Mouse (Mus musculus) adrenal gland (tissue): Measurements from ENCODE around the gene 5330417H12Rik.

Source experiments
- intact Hi-C: fragments of 180-260 bp; cut with DNase I; formaldehyde crosslinking; loops from one replicate; pipeline ENCODE4 v1.15.1; 2025
- long read RNA-seq, 2 experiments: library from polyadenylated mRNA; unstranded; transcript quantifications; one replicate each; pipeline ENCODE4 v2.0.0; 2020; ENCODE audit warnings: borderline replicate concordance in 1 of 2; ENCODE audit not compliant: insufficient replicate concordance in 1 of 2

5330417H12Rik gene
- long read RNA-seq, experiment 1: 0 reads
- long read RNA-seq, experiment 2: 0 reads

DNA sequence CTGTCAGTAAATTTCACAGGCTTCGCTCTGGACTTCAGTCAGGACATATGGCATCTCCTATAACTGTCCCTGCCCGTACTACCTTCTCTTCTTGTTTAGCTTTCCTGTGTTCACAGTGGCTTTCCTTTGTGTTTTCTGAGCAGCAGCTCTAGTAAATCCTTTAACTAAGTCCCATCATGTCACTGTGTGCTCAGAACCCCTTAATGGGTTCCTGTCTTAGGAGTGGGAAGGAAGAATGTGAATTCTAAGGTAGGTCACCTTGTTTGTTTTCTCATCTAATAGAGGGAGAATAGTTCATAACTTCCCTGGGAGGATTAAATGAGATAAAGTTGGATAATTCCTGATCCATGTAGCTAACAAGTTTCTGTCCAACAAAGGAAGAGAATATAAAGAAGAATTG is at the start of gene 5330417H12Rik:
Gene 5330417H12Rik (minus strand): TSS at position 101 of the 400 bp plus-strand sequence.
- intact Hi-C loops: no loop called here

DNA sequence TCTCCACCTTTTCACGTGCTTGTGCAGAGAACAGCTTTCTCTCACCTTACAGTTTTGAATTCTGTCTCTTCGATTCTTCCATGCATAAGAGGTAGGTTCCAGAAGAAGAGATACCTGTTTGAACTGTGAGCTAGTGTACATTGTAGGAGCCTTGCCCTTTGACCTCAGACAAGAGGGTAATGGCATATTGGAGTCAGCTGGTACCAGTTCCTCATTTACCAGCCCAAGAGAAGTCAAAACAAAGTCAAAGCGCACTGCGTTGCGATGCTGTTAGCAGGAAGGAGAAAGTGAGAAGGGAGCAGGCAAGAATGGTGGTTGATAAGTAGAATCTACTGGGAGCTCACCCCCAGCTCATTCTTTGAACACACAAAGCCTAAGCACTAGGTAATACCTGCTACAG is 43.6 kb upstream of the 5330417H12Rik start:
- intact Hi-C loops: no loop called here

DNA sequence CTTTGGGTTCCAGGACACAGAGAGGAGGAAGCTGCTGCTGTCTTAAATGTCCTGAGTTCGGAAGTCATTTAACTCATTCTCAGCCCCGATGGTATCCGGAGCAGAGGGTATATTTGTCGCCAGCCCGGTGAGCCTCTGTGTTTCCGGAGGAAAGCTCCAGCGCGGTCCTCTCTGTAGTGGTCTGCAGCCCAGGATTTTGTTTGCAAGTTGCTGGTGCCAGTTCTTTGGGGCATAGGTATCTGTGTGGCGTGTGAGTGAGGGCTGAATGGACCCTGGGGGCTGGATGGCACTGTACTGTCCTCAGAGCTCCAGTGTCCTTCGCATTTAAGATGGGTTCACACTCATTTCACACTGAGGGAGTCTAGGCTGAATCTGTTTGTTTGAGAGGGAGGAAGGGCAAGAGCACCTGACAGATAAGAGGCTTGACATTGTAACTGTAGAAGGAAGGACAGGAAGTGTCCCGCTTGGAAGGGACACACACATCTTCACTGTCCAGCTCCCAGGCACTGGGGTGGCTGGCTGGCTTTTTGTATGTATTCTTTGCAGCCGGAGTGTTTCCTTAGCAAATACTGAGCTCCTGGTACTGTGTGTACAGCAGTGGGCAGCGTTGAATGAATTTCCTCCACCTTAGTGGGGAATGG is 41.4 kb upstream of the 5330417H12Rik start:
- intact Hi-C loops: no loop called here

DNA sequence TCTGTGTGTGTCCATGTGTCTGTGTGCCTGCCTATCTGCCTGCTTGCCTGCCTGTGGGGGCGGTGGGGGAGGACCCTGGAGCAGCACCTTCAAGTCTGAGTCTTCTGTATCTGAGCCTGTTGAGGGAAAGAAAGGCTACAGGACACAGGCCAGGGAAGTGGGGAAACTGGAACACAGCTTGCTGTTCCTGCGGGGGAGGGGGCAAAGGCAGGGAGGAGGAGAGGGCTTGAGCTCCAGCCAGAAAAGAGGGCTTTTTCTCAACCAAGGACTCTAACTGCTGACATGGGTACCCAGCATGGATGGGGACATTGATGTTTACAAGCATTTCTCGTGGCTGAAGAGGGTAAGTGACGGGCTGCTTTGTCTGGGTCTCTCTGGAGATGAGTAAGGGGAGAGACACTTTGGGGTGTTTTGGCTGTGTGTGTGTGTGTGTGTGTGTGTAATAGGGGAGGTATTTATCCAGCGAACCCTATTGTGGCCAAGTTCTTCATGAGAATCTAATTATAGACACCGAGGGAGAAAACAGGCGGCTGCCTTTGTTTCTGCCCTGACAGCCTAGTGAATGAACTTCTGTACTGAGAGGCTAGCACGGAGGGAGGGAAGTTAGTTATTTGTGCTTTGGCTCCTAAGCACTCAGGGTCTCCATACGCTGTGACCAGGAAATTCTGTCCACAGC is 40.8 kb upstream of the 5330417H12Rik start:
- intact Hi-C loops: no loop called here

DNA sequence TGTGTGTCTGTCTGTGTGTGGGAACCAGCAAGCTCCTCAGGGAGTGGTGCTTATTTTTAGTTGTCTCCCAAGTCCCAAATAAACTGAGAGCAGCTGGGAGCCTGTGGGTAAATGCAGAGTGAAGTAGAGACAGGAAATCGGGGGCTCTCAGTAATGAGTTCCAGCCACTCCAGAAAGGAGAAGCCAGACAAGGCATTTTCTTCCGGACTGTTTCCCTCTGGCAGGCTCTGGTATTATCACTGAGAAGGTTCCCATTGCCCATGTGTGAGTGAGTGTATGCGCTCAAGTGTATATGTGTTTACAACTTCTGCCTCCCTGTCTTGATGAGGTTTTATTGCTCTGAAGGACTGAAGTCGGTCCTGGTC is 40.2 kb upstream of the 5330417H12Rik start:
- intact Hi-C loops: no loop called here

DNA sequence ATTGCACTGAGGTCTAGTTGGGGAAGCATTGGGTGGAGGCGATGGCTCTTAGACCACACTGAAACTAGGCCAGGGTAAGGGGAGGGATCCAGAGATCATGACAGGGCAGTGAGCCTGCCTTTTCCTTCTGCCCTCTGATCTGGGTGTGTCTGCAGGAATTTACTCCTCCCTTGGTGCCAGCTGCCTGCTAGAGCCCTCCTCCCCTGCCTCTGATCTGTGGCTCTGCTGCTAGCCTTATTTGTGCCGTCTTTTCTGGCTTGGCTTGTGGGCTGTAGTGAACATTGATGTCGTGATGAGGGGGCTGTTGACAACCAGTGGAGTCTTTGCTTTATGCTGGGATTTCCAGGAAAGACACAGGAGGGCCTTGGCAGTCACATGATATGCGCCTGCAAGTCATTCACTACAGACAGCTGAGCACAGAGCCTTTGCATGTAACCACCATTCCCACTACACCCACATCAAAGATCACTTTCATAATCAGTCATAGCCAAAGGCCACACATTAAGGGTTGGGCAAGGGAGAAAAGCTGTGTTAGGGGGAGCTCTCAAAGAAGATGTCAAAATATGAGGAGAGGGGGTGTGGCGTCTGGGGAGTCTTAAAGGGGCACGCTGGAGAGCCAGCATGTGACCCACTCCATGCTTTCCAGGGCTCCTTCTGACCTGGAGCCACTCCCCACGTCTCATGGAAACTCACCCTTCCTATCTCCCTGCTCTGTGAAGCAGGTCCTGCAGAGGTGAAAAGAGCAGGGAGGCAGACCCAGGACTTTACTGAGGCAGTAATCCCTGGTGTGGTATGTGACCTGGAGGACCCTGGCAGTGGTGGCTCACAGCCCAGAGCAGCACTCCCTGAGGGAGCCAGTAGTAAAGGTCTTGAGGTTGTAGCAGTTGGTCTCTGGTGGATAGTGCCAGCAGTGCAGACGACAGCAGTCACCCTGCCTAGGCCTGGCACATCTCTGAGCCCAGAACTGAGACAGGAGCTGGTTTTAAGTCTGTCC is 39.4 kb upstream of the 5330417H12Rik start:
- intact Hi-C loops: loop anchor here (5.0 kb wide), 1 partner anchor 43 kb away; no protein-coding TSS in a partner anchor

DNA sequence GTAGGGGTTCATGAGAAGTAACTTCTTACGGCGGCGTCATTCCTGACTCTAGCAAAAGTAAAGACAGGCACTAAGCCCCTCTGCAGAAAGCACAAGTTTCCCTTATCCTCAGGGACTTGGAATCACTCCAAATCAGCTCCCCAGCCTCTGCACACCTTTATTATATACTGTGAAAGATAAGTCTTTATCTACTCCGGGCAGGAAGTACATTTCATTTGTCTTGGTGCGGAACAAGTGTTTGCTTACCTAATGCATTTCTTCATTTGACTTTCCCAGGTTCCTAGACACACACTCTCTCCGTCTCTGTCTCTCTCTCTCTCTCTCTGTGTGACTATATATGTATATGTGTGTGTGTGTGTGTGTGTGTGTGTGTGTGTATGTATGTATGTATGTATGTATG is 38.7 kb upstream of the 5330417H12Rik start:
- intact Hi-C loops: loop anchor here (5.0 kb wide), 1 partner anchor 44 kb away; no protein-coding TSS in a partner anchor

DNA sequence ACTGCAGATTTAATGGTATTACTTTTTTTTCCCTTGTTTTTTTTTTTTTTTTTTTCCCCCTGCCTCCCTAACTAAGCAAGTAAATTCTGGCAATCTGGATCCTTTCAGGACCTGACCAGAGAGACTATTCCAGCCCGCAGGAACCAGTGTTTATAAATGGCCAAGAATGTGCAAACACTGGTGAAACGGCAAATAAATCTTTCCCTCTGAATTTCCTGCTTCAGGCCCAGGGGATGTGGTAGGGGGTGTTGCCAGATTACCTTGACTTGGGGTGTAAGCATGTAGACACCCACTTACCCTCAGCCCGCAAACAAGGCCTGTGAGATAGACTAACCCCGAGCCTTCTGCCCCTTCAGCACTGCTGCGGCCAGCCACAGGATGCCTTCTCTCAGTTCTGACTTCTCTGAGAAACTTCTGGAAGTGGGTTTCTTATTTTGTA is 36.9 kb upstream of the 5330417H12Rik start:
- intact Hi-C loops: loop anchor here (2.0 to 5.0 kb wide), 3 partner anchors 45 to 119 kb away; no protein-coding TSS in a partner anchor

DNA sequence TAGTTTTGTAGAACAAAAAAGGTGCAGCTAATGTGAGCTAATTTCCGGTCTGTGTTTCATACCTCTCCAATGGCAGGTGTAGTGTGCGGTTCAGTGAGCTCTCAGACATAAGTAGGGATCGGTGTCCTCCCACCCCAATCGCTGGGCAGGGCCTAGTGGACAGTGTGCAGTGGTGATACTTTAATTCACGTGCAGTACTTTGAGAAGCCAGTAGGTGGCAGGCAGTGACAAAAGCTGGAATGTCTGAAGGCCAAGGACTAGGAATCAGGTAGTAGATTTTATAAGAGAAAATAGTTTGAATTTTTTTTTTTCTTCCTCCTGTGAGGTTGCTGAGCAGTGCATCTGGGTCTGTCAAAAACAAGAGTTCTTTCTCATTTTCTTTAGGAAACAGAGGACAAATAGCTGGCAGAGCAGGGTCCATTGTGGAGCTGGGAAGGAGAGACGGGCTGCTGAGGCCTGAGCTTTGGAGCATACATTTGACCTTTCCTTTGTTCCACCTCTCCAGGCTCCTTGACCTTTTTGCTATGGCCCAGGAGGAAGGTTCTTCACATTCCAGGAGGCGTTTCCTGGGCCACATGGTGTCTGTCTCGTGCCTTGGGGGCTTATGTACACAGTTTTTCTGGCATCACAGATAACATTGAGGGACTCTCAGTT is 36.4 kb upstream of the 5330417H12Rik start:
- intact Hi-C loops: loop anchor here (2.0 to 5.0 kb wide), 3 partner anchors 46 to 119 kb away; no protein-coding TSS in a partner anchor

DNA sequence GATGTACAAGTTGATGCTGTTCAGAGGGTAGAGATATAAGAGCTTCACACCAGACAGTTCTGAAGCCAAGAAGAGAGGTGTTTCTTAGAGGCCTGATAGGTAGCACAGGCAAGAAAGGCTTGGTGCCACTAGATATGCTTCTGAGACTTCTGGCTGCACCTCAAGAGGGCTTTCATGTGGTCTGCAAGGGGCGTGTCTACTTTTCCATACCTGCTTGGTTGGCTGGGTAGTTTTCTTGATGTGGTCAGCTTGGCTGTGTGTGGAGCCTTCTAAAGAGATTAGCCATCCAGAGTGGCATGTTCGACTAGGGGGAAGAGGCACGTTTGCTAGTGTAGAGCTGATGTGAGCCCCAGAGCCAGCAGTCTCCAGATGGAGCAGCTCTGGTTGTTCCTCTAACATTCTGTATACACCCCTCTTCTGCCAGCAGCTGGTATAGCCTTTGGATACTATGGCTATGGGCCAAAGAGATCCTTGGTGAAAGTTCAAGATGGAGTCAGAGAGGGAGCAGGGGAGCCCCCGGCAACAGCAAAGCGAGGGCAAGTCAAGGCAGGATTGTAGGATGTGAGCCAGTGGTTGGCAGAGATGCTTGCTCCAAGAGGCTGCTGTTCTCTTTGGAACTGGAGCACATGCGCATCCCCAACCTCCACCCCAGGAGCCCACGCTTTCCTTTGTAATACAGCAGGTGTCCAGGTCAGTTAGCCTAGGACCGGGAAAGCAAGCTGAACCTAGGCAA is 34.4 kb upstream of the 5330417H12Rik start:
- intact Hi-C loops: no loop called here

DNA sequence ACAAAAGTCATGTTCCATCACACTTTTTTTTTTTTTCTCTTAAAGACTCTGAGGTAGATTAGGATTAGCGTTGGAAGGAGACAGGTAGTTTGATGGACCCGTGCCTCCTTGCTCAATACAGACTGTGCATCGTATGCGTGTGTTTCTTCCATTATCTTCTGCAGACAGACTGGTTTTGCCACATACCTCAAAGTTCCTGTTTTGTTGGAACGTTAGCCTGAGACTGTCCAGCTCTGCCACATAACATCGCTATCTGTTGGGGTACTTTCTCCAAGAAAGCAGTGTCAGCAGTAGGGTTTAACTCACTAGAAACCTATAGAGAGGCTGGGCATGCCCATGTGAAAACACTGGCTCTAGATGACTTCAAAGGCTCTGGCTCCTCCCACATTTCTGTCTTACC is 31.5 kb upstream of the 5330417H12Rik start:
- intact Hi-C loops: no loop called here

DNA sequence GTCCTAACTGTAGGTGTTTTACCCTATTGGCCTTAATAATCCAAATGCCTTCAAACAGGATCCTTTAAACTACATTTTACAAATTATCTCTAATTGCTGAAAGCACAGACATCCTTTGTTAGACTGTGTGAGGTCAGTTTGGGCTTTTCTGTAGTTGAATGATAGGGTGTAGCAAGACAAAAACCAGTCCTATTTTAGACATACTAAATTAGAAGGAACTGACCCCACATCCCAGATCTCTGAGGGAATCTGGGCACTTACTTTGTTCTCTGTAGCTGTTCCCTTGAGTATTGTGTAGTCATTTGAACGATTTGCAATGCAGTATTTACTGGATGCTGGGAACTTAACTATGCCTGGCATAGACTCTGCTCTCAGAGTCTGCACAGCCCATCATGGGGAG is 26.9 kb upstream of the 5330417H12Rik start:
- intact Hi-C loops: no loop called here

DNA sequence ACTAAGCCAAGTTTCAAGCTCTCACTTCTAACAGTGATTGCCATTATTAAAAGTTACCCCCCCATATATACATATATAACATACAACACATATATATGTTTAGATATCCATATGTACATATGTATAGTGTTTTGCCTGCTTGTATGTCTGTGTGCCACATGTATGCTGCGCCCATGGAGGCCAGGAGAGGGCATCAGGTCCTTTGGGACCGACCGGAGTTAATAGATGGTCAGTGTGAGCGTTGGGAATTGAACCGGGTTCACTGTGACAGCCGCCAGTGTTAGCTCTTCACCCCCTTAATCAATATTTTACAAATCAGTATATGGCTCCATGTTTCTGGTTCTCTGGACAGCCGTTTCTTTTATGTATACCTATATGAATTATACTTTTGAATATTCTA is 25.0 kb upstream of the 5330417H12Rik start:
- intact Hi-C loops: no loop called here

DNA sequence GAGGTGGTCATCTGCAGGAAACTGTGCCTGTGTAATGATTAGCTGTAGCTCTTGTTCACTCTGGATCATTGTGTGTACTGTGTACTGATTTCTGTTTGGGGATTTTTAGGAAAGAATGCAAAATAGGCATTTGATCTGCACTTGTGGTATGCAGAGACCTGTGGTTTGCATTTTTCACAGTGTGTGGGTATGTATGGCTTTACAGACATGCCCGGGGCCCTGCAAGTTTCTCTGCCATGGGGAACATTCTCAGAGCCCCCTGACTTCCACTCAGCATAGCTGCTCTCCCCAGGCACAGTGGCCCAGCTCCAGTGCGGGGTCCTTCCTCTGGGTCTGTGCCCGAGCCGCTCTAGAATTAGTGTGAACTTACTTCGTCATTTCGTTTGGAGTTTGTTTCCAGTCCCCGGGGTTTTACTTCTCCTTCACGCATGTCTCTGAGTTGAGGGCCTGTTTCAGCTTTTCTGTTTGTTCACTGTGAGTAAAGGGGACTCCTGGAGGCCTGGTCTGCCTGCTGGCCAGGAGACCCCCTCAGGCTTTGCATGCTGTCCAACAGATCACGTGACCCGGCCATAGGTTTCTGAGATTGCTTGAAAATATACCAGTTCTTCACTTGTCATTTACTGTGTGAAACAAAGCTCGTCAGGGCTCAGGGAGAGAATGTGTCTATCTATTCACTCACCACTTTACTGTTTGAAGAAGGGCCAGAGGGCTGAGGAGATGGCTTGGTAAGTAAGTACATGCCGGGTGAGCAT is 24.2 kb upstream of the 5330417H12Rik start:
- intact Hi-C loops: no loop called here

DNA sequence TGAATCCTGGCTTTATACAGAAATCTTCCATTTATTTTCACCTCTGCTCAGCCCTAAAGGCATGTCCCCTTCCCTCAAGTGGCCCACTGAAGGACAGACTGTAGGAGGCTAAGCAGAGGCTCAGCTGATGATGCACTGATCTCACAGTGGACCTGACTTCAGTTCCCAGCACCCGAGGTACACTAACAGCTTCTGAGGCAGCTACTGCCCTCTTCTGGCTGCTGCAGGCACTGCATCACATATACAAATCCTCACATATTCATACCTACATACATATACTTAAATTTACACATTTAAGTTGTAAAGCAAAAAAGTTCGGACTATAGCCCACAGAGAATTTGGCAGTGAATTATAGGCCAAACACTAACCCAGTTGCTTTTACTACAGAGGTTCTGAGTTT is 20.0 kb upstream of the 5330417H12Rik start:
- intact Hi-C loops: no loop called here

DNA sequence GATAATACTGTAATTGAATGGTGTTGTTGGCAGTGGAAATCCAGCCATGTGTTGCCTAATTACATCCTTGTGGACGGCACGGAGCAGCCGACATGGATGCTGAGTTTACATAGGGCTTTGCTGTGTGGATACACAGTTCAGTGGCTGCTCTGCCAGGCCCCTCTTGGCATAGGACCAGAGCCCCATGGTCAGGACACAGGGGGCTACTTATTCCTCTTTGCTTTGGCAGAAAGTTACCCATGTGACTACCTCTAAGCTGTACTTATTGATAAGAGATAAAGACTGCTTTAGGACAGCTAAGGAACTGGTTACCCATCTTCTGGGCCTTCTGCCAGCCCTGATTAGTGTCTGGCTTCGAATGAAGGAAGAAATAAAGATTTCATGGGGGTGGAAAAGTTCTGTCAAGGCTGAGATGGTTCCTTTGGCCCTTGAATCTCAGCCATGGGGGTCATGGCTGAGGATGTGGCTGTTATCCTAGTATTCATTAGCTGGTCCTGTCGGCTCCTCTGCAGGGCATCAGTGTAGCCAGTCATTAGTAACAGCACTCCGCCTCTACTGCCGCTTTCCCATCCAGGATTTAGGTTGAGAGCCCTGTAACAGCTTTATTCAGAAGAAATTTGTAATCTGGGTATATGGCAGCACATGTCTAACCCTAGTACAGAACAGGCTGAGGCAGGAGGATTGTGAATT is 17.8 kb upstream of the 5330417H12Rik start:
- intact Hi-C loops: no loop called here

DNA sequence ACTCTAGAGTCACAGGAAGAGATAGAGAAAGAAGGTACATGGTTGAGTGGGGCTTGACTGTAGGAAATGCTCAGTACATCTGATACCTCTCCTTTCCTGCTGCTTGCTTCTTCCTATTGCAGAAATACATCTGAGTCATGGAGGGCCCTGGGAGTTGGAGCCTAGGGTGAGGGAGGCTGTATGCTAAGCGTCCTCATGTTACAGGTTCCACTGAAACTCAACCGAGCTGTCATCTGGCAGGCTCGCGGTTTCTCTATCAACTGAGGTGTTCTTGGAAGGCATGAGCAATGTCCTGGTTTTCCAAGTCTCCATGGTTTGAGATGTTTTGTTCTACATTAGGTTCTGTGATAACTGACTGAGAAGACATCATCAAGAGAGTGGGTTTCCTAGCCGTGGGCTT is 13.1 kb upstream of the 5330417H12Rik start:
- intact Hi-C loops: no loop called here

DNA sequence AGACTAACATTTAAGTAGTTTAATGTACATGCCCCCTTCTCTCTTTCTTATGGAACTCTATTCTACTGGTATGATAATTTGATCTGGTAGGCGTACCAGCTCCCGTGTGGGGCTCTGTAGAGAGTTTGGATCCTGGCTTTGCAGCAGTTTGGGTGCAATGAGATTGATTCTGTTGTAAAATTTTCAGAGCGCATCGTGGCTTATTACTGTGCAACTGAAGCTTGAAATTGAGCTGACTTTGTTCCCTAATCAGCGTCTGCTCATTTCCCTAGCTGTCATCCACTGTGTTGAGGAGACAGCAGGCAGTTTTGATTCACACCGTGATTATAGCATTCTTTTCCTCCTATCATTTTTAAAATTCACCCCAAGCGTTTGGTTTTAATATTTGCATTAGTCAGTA is 12.4 kb upstream of the 5330417H12Rik start:
- intact Hi-C loops: no loop called here

DNA sequence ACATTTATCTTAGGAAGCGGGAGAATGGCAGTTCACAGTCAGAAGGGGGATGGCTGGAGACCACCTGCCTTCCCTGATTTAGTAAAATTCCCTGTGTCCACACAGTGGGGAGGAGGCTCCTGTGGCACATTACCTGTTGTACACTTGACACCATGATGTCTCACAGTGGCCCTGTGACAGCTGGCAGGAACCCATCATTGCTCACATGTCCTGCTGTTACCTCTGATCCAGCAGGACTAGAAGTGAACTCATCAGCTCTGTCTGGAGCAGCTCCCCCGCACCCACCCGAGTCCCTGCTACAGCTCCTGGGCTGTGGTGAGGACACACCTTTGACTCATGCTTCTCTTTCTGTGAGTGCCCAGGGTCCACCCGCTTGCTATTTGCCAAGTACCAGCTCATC is 8.2 kb upstream of the 5330417H12Rik start:
- intact Hi-C loops: no loop called here
